Mouse (Mus musculus) intestine, embryonic 14.5 days (tissue): Measurements from ENCODE around the gene Dner. TPM values are rescaled to one million over a fixed set of nuclear protein-coding genes. Genes with fewer than 3 reads are reported as not detected.

Experiments
- ATAC-seq: fragments of 200-750 bp; cut with Nextera tagmentation; replicated peaks from 2 replicates; pipeline ENCODE4 v1.8.0; 2017; ENCODE audit warnings: low read depth, moderate number of reproducible peaks, moderate TSS enrichment, moderate library complexity; ENCODE audit not compliant: low FRiP score, low TSS enrichment
- DNase-seq: peaks from one replicate; pipeline ENCODE4 v3.0.0-alpha.2; 2018; ENCODE audit warnings: low spot score
- H3K27ac ChIP-seq: fragments of 300-500 bp; sonication (generic); 2 replicates; pipeline ENCODE4 v1.5.1; 2014; ENCODE audit warnings: low read depth, mild to moderate bottlenecking, control low read depth
- H3K27me3 ChIP-seq: fragments of 300-500 bp; sonication (generic); replicated peaks from 2 replicates; pipeline ENCODE4 v1.6.1; 2014; ENCODE audit warnings: low read length, control low read depth; ENCODE audit not compliant: control insufficient read depth, insufficient read depth
- H3K36me3 ChIP-seq: fragments of 300-500 bp; sonication (generic); 2 replicates; pipeline ENCODE4 v1.6.1; 2014; ENCODE audit warnings: low read length, control low read depth; ENCODE audit not compliant: control insufficient read depth, insufficient read depth
- H3K4me1 ChIP-seq: fragments of 300-500 bp; sonication (generic); replicated peaks from 2 replicates; pipeline ENCODE4 v1.6.1; 2014; ENCODE audit warnings: low read length, control low read depth, mixed read lengths; ENCODE audit not compliant: control insufficient read depth, insufficient read depth
- H3K4me2 ChIP-seq: fragments of 300-500 bp; sonication (generic); 2 replicates; pipeline ENCODE4 v1.6.1; 2014; ENCODE audit warnings: low read length
- H3K4me3 ChIP-seq: fragments of 300-500 bp; sonication (generic); 2 replicates; pipeline ENCODE4 v1.5.1; 2014; ENCODE audit warnings: low read depth, low read length, control low read depth, mixed read lengths
- H3K9ac ChIP-seq: fragments of 300-500 bp; sonication (generic); 2 replicates; pipeline ENCODE4 v1.6.1; 2014; ENCODE audit warnings: mild to moderate bottlenecking, low read length
- H3K9me3 ChIP-seq: fragments of 300-500 bp; sonication (generic); 2 replicates; pipeline ENCODE4 v1.6.1; 2016; ENCODE audit warnings: low read length, control low read depth; ENCODE audit not compliant: control insufficient read depth
- WGBS: fragments of 180-500 bp; shearing (Covaris S2); extraction: QIAGEN DNeasy Blood & Tissue Kit; methylation state at CpG from one replicate; pipeline ENCODE4 v1.1.7; 2014; 5-methylcytosine and 5-hydroxymethylcytosine counted together
- polyA plus RNA-seq: library from polyadenylated mRNA; unstranded; fragments of >200 nt; fragmentation: Nextera tagmentation; extraction: Ambion mirVana; gene quantifications from 2 replicates; pipeline ENCODE4 v1.2.1, GENCODE M21; 2014

The Dner gene
- polyA plus RNA-seq, 1 experiment from 2014 or later = 4.6 TPM

DNA sequence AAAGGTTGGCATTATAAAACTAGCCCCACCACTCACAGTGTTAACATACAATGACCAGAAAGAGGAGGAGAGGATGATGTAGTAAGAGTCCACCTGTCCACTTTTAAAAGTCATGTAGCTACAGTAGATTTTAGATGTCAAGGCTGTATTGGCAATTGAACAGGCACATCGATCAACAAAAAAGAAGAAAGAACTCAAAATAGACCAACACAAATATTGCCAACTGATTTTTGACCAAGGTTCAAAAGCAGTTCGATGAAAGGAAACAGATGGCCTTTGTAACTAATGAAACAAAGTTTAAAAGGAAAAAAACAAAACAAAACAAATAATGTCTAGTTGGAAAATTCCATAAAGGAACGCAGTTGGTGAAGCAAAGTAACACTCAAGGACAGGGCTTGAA lies 296.4 kb downstream of the Dner start:
- Histone ChIP-seq H3K9me3 (no peaks in the 10 kb centered on the region), H3K9ac (no peak overlapping the region), H3K27me3 (no peaks in the 10 kb centered on the region), H3K4me2 (no peak overlapping the region), H3K4me1 (no peaks in the 10 kb centered on the region; the same call in 1 of the 2 replicates), H3K4me3 (no peak overlapping the region), H3K27ac (no peak overlapping the region), H3K36me3 (no peaks in the 10 kb centered on the region)
- DNase-seq (no peak), ATAC-seq (no peak)
- WGBS = 84% methylated on average over 3 of the region's 3 CpGs

DNA sequence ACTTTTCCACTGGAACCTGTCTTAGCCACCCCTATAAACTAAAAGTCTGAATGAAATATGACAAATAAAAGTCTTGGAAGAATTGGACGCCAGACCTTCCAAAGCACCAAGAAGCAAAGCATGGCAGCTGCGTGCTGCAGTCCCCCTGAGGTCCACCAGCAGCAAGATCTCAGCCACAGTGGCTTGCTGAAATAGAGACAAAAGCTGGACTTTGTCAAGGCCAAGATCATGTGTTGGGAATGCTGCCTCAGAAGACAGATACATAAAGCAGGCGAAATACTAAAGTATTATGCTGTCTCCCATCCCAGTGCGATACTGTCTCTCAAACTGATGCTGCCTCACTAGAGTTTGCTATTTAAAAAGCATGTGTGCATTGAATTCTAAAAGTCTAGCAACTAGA lies 296.9 kb downstream of the Dner start:
- no peaks in the 10 kb centered on the region for H3K36me3 ChIP-seq
- ATAC-seq (no peak), DNase-seq (no peak)
- H3K27ac ChIP-seq = no peak overlapping the region
- 67% methylated on average over 4 of the region's 4 CpGs for WGBS
- no peaks in the 10 kb centered on the region; the same call in 1 of the 2 replicates for H3K4me1 ChIP-seq
- H3K27me3 ChIP-seq = no peaks in the 10 kb centered on the region
- H3K9ac ChIP-seq = no peak overlapping the region
- no peak overlapping the region for H3K4me2 ChIP-seq
- no peaks in the 10 kb centered on the region for H3K9me3 ChIP-seq
- no peak overlapping the region for H3K4me3 ChIP-seq

DNA sequence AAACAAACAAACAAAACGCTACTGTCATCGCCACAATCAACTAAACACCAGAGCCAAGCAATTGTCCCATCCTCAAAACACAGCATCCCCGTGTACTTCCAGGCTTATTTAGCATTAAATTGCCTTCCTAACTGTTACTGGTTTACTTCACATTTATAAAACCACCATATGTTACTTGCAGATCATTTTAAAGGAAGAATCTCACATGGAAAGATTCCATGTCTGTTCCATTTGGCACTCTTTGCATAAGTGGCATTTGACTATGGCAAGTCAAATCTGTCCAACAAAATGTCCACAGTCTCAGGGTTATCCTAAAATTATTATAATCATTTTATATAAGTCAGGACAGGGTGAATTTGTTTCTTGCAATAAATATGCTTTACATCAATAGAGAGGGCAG lies 299.2 kb downstream of the Dner start:
- no peaks in the 10 kb centered on the region; the same call in 1 of the 2 replicates for H3K4me1 ChIP-seq
- H3K27ac ChIP-seq = no peak overlapping the region
- DNase-seq = no peak
- no peak overlapping the region for H3K4me2 ChIP-seq
- 62% methylated on average over 3 of the region's 3 CpGs for WGBS
- no peaks in the 10 kb centered on the region for H3K27me3 ChIP-seq
- no peak for ATAC-seq
- H3K36me3 ChIP-seq = no peaks in the 10 kb centered on the region
- no peak overlapping the region for H3K9ac ChIP-seq
- no peaks in the 10 kb centered on the region for H3K9me3 ChIP-seq
- H3K4me3 ChIP-seq = no peak overlapping the region

DNA sequence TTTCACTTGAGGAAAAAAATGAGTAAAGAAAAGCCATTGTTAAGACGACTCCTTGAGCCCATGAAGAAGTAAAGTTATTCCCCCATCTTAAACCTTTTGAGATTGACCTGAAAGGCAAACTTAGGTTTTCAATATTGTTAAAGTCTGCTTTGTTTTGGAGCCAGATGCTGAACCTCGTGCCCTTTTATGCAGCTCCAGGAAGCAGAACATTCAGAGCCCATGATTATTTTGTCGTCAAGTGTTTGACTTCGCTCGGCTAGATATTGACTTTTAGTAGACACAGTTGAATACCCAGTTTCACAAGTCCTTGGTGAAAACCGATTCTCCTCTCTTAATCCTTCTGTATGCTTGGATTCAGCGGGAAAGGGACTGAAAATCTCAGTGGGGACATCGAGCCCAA lies 300.1 kb downstream of the Dner start:
- H3K4me3 ChIP-seq = no peak overlapping the region
- no peaks in the 10 kb centered on the region; the same call in 1 of the 2 replicates for H3K4me1 ChIP-seq
- H3K27me3 ChIP-seq = no peaks in the 10 kb centered on the region
- no peak overlapping the region for H3K9ac ChIP-seq
- 89% methylated on average over 8 of the region's 8 CpGs for WGBS
- ATAC-seq (no peak), DNase-seq (no peak)
- no peaks in the 10 kb centered on the region for H3K36me3 ChIP-seq
- H3K9me3 ChIP-seq = no peaks in the 10 kb centered on the region
- H3K27ac ChIP-seq = no peak overlapping the region
- H3K4me2 ChIP-seq = no peak overlapping the region

DNA sequence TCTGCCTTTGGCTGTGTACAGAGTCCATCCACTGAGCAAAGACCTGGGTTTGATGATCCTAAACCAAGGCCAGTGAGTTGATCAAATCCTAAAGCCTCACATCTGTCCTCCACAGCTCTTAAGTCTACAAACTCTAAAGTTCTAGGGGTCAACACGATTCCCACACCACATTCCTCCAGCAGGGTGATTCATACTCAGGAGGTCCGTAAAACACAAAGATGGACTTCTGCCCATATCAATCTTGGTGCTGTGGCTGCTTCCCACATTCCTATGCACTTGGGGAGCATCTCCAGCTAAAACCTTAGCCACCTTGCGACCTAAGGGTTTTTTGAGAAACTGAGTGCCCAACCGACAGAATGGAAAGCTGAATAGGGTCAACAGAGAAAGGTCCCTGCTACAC lies 305.1 kb downstream of the Dner start:
- H3K36me3 ChIP-seq = no peaks in the 10 kb centered on the region
- no peak overlapping the region for H3K4me2 ChIP-seq
- H3K4me1 ChIP-seq = no peaks in the 10 kb centered on the region
- H3K9ac ChIP-seq = no peak overlapping the region
- H3K9me3 ChIP-seq = no peaks in the 10 kb centered on the region
- no peak overlapping the region for H3K4me3 ChIP-seq
- no peak for ATAC-seq
- no peak overlapping the region for H3K27ac ChIP-seq
- no peak for DNase-seq
- WGBS = 83% methylated on average over 4 of the region's 4 CpGs
- H3K27me3 ChIP-seq = no peaks in the 10 kb centered on the region

DNA sequence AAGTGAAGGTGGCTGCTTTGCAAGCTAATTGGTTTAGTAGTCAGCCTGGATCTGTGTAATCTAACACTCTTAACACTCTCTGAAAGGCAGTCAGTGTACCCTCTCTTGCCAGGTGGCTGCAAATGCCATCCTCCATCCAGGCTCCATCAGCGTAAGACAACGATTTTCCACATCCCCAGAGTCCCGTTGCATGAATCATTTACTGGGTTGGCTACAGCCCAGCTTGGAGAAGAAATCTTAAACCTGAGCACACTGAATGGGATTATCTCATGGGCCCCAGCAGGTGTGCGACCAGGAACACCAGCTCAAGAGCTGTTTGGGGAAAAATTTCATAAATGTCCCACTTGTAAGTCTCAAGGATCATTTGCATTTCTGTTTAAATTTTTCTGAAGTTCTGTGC lies 308.4 kb downstream of the Dner start:
- H3K4me2 ChIP-seq = no peak overlapping the region
- WGBS = 68% methylated on average over 4 of the region's 4 CpGs
- H3K27ac ChIP-seq = no peak overlapping the region
- no peaks in the 10 kb centered on the region for H3K36me3 ChIP-seq
- no peaks in the 10 kb centered on the region for H3K27me3 ChIP-seq
- DNase-seq = no peak
- ATAC-seq = no peak
- no peaks in the 10 kb centered on the region for H3K4me1 ChIP-seq
- no peak overlapping the region for H3K4me3 ChIP-seq
- no peaks in the 10 kb centered on the region for H3K9me3 ChIP-seq
- H3K9ac ChIP-seq = no peak overlapping the region

DNA sequence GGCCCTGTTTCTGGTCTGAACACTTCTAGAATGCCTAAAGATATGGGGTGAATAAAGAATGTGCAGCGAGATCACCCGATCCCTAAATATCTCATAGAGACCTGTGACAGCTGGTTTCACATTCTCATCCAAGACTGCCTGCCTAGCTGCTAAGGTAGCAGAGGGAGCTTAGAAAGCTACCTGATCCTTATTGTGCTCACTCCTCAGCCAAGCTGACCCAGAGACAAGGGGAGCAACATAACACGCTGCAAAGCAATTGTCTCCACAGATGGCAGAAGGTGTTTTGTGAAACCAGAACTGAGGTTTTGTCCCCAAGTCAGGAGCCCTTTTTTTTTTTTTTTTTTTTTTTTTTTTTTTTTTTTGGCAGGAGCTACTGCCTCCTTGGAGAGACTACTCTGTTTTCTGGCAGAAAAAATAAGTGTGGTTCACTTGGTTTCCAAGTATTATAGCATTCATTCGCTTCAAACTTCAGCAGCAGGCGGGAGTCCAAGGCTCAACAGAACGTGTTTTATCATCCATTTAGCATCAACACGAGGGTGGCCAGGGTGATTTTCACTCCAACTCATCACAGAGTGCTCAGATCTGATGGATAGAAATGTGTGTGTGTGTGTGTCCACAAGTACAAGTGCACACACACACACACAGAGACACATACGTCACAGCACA lies 309.4 kb downstream of the Dner start:
- 85% methylated on average over 8 of the region's 8 CpGs for WGBS
- Histone ChIP-seq H3K4me2 (no peak overlapping the region), H3K4me1 (no peaks in the 10 kb centered on the region), H3K9me3 (no peaks in the 10 kb centered on the region), H3K36me3 (no peaks in the 10 kb centered on the region), H3K4me3 (no peak overlapping the region), H3K27me3 (no peaks in the 10 kb centered on the region), H3K9ac (no peak overlapping the region), H3K27ac (no peak overlapping the region)
- DNase-seq = no peak
- ATAC-seq = no peak

DNA sequence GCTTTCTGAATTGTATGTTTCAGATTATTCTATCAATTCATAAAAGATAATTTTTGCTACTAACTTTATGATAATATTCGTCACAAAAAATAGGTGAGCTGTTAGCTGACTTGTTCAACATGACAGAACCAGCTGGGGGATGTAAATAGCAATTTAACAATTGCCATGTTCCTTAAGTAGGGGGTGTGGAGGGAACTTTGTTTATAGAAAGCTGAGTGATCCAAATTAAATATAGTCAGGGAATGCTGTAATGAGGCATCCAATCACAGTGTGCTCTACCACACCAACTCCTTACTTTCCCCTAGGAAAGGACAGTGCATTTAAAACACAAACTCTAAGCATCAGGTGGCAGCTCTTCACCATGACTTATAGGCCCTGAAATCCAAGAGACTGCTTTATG lies 313.3 kb downstream of the Dner start:
- DNase-seq (no peak), ATAC-seq (no peak)
- WGBS = 76% methylated on average over 1 of the region's 1 CpGs
- Histone ChIP-seq H3K27me3 (no peaks in the 10 kb centered on the region), H3K9ac (no peak overlapping the region), H3K4me1 (no peaks in the 10 kb centered on the region), H3K4me3 (no peak overlapping the region), H3K36me3 (no peaks in the 10 kb centered on the region), H3K4me2 (no peak overlapping the region), H3K27ac (no peak overlapping the region), H3K9me3 (no peaks in the 10 kb centered on the region)

DNA sequence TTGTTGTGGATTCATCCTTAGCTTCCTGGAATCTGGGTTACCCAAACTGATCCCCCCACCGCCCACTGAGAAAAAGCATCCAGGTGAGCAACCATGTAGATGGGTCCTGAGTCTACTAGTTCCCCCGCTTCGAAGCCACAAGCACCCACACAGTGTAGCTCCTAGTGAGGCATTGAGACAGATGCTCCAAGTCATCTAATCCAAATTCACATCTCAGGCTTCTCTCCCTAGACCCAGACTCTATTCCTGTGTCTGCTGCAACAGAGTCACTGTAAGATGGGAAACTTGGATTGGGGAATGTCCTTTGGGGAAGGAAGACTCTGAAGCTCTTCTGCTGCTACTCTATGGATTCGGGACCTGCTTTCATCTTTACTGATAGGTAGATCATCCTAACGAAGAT lies 314.0 kb downstream of the Dner start:
- 90% methylated on average over 5 of the region's 5 CpGs for WGBS
- Histone ChIP-seq H3K9me3 (no peaks in the 10 kb centered on the region), H3K36me3 (no peaks in the 10 kb centered on the region), H3K9ac (no peak overlapping the region), H3K4me2 (no peak overlapping the region), H3K4me1 (no peaks in the 10 kb centered on the region), H3K4me3 (no peak overlapping the region), H3K27ac (no peak overlapping the region), H3K27me3 (no peaks in the 10 kb centered on the region)
- DNase-seq (no peak), ATAC-seq (no peak)
